Mouse (Mus musculus): ENCODE measurements around the gene Gsto2. TPM values are rescaled to one million over a fixed set of nuclear protein-coding genes. Genes with fewer than 3 reads are reported as not detected.

The Gsto2 gene
- polyA plus RNA-seq, 1 experiment from 2014 or later = 1.0 TPM

DNA sequence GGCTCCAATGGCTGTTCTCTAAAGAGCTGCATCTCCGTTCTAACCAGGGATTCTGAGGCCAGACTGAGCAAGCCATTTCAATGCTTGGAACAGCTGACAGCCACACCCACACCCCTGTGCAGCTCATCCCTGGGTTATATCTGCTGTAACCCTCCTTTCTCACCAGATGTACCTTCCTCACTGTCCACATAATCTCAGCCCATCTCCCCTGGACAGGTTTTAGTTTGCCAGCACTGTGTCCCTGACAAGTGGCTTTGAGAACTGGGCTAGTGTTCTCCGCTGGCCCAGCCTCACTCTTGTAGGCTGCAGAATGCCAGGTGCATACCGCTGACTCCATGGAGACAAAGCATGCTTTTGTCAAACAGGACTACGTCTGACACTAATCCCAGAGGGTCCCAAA, 52.1 kb downstream of the Gsto2 start:
- H3K9ac ChIP-seq = peak overlapping the region; percentile 75; the same call in 1 of the 2 replicates
- H3K4me1 ChIP-seq (replicated peaks) = peaks cover 33% of the 10 kb centered on the region
- peak overlapping the region; percentile 87 for H3K4me2 ChIP-seq
- H3K27ac ChIP-seq (replicated peaks) = no peak overlapping the region
- H3K36me3 ChIP-seq = no peaks in the 10 kb centered on the region
- ATAC-seq (ENCODE audit: low read depth) = no peak
- H3K4me3 ChIP-seq = peak overlapping the region; percentile 62
- WGBS = 10% methylated on average over 4 of the region's 4 CpGs
- no peaks in the 10 kb centered on the region for H3K27me3 ChIP-seq
- H3K9me3 ChIP-seq = no peaks in the 10 kb centered on the region

GRCm38 (mm10) chr19:47918016-47918415, 52.7 kb downstream of the Gsto2 start:
- no peak for ATAC-seq (ENCODE audit: low read depth)
- Histone ChIP-seq H3K4me3 (peak overlapping the region; percentile 62), H3K27ac (replicated peaks) (no peak overlapping the region), H3K4me1 (replicated peaks) (peaks cover 33% of the 10 kb centered on the region), H3K4me2 (peak overlapping the region; percentile 87), H3K36me3 (no peaks in the 10 kb centered on the region), H3K9ac (peak overlapping the region; percentile 75), H3K27me3 (no peaks in the 10 kb centered on the region), H3K9me3 (no peaks in the 10 kb centered on the region)
- WGBS = 16% methylated on average over 9 of the region's 9 CpGs

GRCm38 (mm10) chr19:47918455-47919101, 53.2 kb downstream of the Gsto2 start:
- Histone ChIP-seq H3K36me3 (no peaks in the 10 kb centered on the region), H3K4me1 (replicated peaks) (peaks cover 33% of the 10 kb centered on the region), H3K27me3 (no peaks in the 10 kb centered on the region), H3K4me2 (peak overlapping the region; percentile 87), H3K9ac (peak overlapping the region; percentile 75), H3K27ac (replicated peaks) (peak overlapping the region; percentile 85), H3K4me3 (peak overlapping the region; percentile 62), H3K9me3 (no peaks in the 10 kb centered on the region)
- peak; percentile 25 for ATAC-seq (ENCODE audit: low read depth)
- WGBS = 1% methylated on average over 29 of the region's 29 CpGs

DNA sequence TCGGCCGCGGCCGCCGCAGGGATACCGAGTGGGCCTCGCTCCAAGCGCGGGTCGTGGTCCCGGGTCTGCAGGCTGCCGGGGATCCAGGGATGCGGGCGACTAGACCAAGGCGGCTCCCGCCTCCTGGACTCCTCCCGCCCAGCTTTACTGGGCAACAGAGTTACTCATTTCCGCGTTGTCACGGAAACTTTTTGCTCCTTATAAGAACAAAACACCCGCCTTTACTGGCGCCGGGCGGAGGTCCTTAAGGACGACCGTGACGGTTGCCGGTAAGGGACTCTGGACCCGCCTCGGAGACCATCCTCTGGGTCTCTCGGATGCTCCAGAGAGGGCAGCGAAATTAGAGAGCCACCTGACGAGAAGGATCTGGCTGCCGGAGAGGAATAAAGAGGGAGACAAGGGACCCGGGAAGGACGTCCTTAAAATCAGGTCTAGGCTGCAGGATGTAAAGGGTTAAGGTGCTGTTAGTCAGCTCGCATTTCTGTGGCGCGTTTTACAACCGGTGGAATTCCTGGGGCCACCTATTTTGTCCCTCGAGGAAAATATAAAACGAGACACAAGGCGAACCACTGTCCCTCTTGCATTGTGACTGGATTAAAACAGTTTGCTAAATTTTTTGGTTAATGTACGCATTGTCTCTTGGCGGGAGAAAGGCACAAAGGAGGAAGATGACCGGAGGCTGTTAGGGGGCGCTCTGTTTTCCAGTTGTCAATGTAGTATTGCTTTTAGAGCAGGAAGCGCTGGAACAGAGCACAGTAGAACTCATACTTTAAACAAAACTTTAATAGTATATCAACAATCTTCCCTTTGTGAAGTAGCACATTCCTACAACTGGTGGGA, 54.0 kb downstream of the Gsto2 start, which contains the start of the genes Cfap43 and Itprip:
Gene Cfap43, minus strand, starts transcription at position 162 of the 840 bp plus-strand sequence.
Gene Itprip, minus strand, starts transcription at position 174 of the 840 bp plus-strand sequence.
- Histone ChIP-seq H3K36me3 (no peaks in the 10 kb centered on the region), H3K27me3 (no peaks in the 10 kb centered on the region), H3K4me1 (replicated peaks) (peaks cover 33% of the 10 kb centered on the region), H3K9me3 (no peaks in the 10 kb centered on the region), H3K4me3 (peak within 1 kb of the TSS; percentile 62), H3K4me2 (peak within 1 kb of the TSS; percentile 87), H3K9ac (peak within 1 kb of the TSS; percentile 75), H3K27ac (replicated peaks) (peak within 1 kb of the TSS; percentile 85)
- peak; percentile 77 for ATAC-seq (ENCODE audit: low read depth)
- WGBS = under 1% methylated on average over 48 of the region's 48 CpGs

DNA sequence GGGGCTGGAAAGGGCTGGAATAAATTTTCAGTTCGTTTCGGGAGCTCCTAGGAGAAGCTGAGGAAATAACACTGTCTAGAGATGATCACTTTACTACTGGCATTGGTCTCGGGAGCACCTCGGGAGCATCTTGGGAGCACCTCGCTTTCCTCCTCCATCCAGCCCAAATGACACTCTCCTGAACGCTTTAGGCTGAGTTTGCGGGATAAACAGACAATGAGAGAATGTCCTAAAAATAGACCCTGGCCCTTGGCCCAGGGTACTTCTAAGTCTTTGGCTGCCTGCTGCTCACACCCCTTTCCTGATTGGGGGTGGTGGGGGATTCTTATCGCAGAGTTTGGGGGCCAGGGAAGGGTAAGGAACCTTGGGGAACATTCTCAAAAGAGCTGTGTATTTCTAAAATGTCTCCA, 54.6 kb downstream of the Gsto2 start:
- peak overlapping the region; percentile 62 for H3K4me3 ChIP-seq
- ATAC-seq (ENCODE audit: low read depth) = peak; percentile 10; the same call in 1 of the 2 replicates
- 7% methylated on average over 8 of the region's 8 CpGs for WGBS

GRCm38 (mm10) chr19:47925819-47926218, 60.5 kb downstream of the Gsto2 start:
- Histone ChIP-seq H3K36me3 (no peaks in the 10 kb centered on the region), H3K4me1 (replicated peaks) (0 out of 2 replicates have a peak, but pooled peaks cover 3% of the 10 kb centered on the region), H3K9ac (no peak overlapping the region), H3K4me2 (no peak overlapping the region), H3K9me3 (no peaks in the 10 kb centered on the region), H3K4me3 (no peak overlapping the region), H3K27ac (replicated peaks) (no peak overlapping the region), H3K27me3 (no peaks in the 10 kb centered on the region)
- no peak for ATAC-seq (ENCODE audit: low read depth)
- 84% methylated on average over 7 of the region's 7 CpGs for WGBS

More for the DNA sequence above, 54.6 kb downstream of the Gsto2 start:
- H3K4me1 ChIP-seq (replicated peaks) = peaks cover 33% of the 10 kb centered on the region
- H3K27ac ChIP-seq (replicated peaks) = peak overlapping the region; percentile 85
- no peaks in the 10 kb centered on the region for H3K36me3 ChIP-seq
- H3K27me3 ChIP-seq = no peaks in the 10 kb centered on the region
- H3K4me2 ChIP-seq = peak overlapping the region; percentile 87
- H3K9ac ChIP-seq = 0 out of 2 replicates have a peak overlapping the region, but pooled peaks have one; percentile 75
- no peaks in the 10 kb centered on the region for H3K9me3 ChIP-seq

- ATAC-seq (ENCODE audit: low read depth) = no peak
- Histone ChIP-seq H3K9me3 (no peaks in the 10 kb centered on the region), H3K4me1 (replicated peaks) (0 out of 2 replicates have a peak, but pooled peaks cover 3% of the 10 kb centered on the region), H3K4me3 (no peak overlapping the region), H3K9ac (no peak overlapping the region), H3K27ac (replicated peaks) (no peak overlapping the region), H3K27me3 (no peaks in the 10 kb centered on the region), H3K4me2 (no peak overlapping the region), H3K36me3 (no peaks in the 10 kb centered on the region)
- 97% methylated on average over 2 of the region's 2 CpGs for WGBS
Measured at GRCm38 (mm10) chr19:47927032-47927431, 61.7 kb downstream of the Gsto2 start.

GRCm38 (mm10) chr19:47929043-47929442, 63.7 kb downstream of the Gsto2 start:
- Histone ChIP-seq H3K4me2 (no peak overlapping the region), H3K27me3 (no peaks in the 10 kb centered on the region), H3K9me3 (no peaks in the 10 kb centered on the region), H3K4me1 (replicated peaks) (peaks cover 3% of the 10 kb centered on the region; the same call in 1 of the 2 replicates), H3K9ac (no peak overlapping the region), H3K36me3 (no peaks in the 10 kb centered on the region), H3K4me3 (no peak overlapping the region), H3K27ac (replicated peaks) (peak overlapping the region; percentile 39; the same call in 1 of the 2 replicates)
- 76% methylated on average over 4 of the region's 4 CpGs for WGBS
- ATAC-seq (ENCODE audit: low read depth) = no peak; the same call in 1 of the 2 replicates

DNA sequence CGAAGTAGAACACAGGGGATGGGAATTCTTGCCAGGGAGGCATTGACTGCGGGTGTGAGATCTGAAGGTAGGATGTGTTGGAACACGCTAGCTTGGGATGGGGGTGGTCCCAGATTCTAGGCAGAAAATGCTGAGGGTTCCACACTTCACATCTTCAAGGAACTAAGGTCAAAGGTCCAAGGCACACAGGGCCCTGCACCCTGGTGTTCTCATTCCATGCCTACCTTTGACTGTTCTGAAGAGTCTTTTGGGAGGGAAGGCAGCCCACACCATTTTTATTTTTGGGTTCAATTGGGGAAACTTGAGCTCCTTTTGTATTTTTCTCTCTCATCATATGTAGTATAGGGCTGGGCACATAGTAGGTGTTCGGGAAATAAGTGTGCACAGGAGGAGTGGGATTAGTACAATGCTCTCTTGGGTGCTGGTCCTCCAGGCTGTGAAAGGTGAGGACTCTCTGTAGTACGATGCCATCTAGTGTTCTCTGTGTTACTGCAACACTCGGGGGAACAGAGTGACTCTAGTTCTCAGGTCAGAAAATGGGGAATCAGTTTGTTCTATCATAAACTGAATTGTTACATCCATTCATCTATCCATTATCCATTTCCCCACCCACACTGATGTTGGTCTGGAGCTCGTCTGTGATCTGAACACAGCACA, 66.8 kb downstream of the Gsto2 start:
- no peak overlapping the region for H3K27ac ChIP-seq (replicated peaks)

GRCm38 (mm10) chr19:47934146-47934545, 68.8 kb downstream of the Gsto2 start:
- Histone ChIP-seq H3K4me2 (no peak overlapping the region), H3K27ac (replicated peaks) (no peak overlapping the region), H3K9me3 (no peaks in the 10 kb centered on the region), H3K9ac (no peak overlapping the region), H3K27me3 (0 out of 2 replicates have a peak, but pooled peaks cover 2% of the 10 kb centered on the region), H3K4me3 (no peak overlapping the region), H3K4me1 (replicated peaks) (peaks cover 9% of the 10 kb centered on the region), H3K36me3 (no peaks in the 10 kb centered on the region)
- WGBS = 94% methylated on average over 8 of the region's 8 CpGs
- ATAC-seq (ENCODE audit: low read depth) = no peak

More for the DNA sequence above, 66.8 kb downstream of the Gsto2 start:
- Histone ChIP-seq H3K4me1 (replicated peaks) (peaks cover 3% of the 10 kb centered on the region), H3K9me3 (no peaks in the 10 kb centered on the region), H3K4me3 (no peak overlapping the region), H3K36me3 (no peaks in the 10 kb centered on the region), H3K9ac (peak overlapping the region; percentile 5; the same call in 1 of the 2 replicates), H3K4me2 (no peak overlapping the region), H3K27me3 (no peaks in the 10 kb centered on the region)
- ATAC-seq (ENCODE audit: low read depth) = peak; percentile 64; the same call in 1 of the 2 replicates
- WGBS = 40% methylated on average over 7 of the region's 7 CpGs

GRCm38 (mm10) chr19:47934636-47935238, 69.4 kb downstream of the Gsto2 start:
- no peak for ATAC-seq (ENCODE audit: low read depth)

More at GRCm38 (mm10) chr19:47934636-47935238, 69.4 kb downstream of the Gsto2 start:
- no peak overlapping the region for H3K9ac ChIP-seq
- 74% methylated on average over 16 of the region's 16 CpGs for WGBS
- peaks cover 7% of the 10 kb centered on the region for H3K4me1 ChIP-seq (replicated peaks)
- no peaks in the 10 kb centered on the region for H3K36me3 ChIP-seq
- H3K4me3 ChIP-seq = no peak overlapping the region
- no peak overlapping the region for H3K27ac ChIP-seq (replicated peaks)
- H3K9me3 ChIP-seq = no peaks in the 10 kb centered on the region
- H3K4me2 ChIP-seq = no peak overlapping the region
- 0 out of 2 replicates have a peak, but pooled peaks cover 2% of the 10 kb centered on the region for H3K27me3 ChIP-seq
